Mouse (Mus musculus) CH12.LX (cell line): ENCODE data around the gene Olfr1281. TPM values are rescaled to one million over a fixed set of nuclear protein-coding genes. Genes with fewer than 3 reads are reported as not detected.

Experiments used
- DNase-seq: peaks from one replicate; pipeline ENCODE4 v3.0.0-alpha.2; 2013; ENCODE audit errors: extremely low read depth
- H3K27ac ChIP-seq: 2 replicates; pipeline ENCODE4 v1.5.1; 2012; ENCODE audit warnings: low read depth, mild to moderate bottlenecking, control low read depth, moderate library complexity; ENCODE audit not compliant: insufficient read depth
- H3K27me3 ChIP-seq: replicated peaks from 2 replicates; pipeline ENCODE3; 2012; ENCODE audit warnings: inconsistent platforms
- H3K36me3 ChIP-seq, 2 experiments: replicated peaks in 1 of 2; 2 replicates each; pipeline versions ENCODE3 to v1.6.1; 2012; ENCODE audit warnings: inconsistent platforms in 1 of 2, low read length in 1 of 2, mild to moderate bottlenecking in 1 of 2, mixed read lengths in 1 of 2, moderate library complexity in 1 of 2; ENCODE audit not compliant: control insufficient read depth in 1 of 2, insufficient read depth in 1 of 2
- H3K4me1 ChIP-seq, 2 experiments: 2 replicates each; pipeline ENCODE4 v1.6.1; 2012; ENCODE audit warnings: inconsistent platforms in 1 of 2, moderate library complexity in 1 of 2; ENCODE audit not compliant: insufficient read depth in 2 of 2, control insufficient read depth in 1 of 2
- H3K4me2 ChIP-seq: 2 replicates; pipeline ENCODE4 v1.6.1; 2012; ENCODE audit warnings: low read depth, mild to moderate bottlenecking, control low read depth; ENCODE audit not compliant: poor library complexity, insufficient read depth, severe bottlenecking
- H3K4me3 ChIP-seq, 3 experiments: fragments of 150-350 bp in 1 of 3; sonication (generic) in 1 of 3; replicated peaks in 1 of 3; 2 replicates each; pipeline versions ENCODE3 to v1.5.1; 2011 to 2012; ENCODE audit warnings: low read depth in 2 of 3, low read length in 2 of 3, mild to moderate bottlenecking in 2 of 3, moderate library complexity in 2 of 3, control low read depth in 1 of 3, improper control_type of control experiment in 1 of 3, inconsistent platforms in 1 of 3, mixed read lengths in 1 of 3; ENCODE audit not compliant: poor library complexity in 1 of 3
- H3K79me2 ChIP-seq: replicated peaks from 2 replicates; pipeline ENCODE4 v1.6.1; 2012; ENCODE audit warnings: mild to moderate bottlenecking, moderate library complexity; ENCODE audit not compliant: control insufficient read depth, poor library complexity, insufficient read depth, severe bottlenecking; ENCODE audit errors: extremely low read depth
- H3K9ac ChIP-seq: 2 replicates; pipeline ENCODE4 v1.6.1; 2012; ENCODE audit warnings: low read depth, mild to moderate bottlenecking, control low read depth, moderate library complexity; ENCODE audit not compliant: insufficient read depth
- H3K9me3 ChIP-seq: replicated peaks from 2 replicates; pipeline ENCODE3; 2012; ENCODE audit warnings: low read length, inconsistent platforms, mixed read lengths
- CTCF ChIP-seq, 2 experiments: IDR thresholded peaks in 1 of 2; conservative IDR thresholded peaks in 1 of 2; 2 replicates each; pipeline ENCODE4 v1.5.1; 2011 to 2012; ENCODE audit warnings: low read depth in 2 of 2, low read length in 2 of 2, improper control_type of control experiment in 1 of 2, inconsistent platforms in 1 of 2, mild to moderate bottlenecking in 1 of 2, moderate library complexity in 1 of 2
- ELF1 ChIP-seq: IDR thresholded peaks from 2 replicates; pipeline ENCODE4 v1.6.1; 2014; ENCODE audit warnings: low read depth, mild to moderate bottlenecking, inconsistent platforms, low read length, improper control_type of control experiment
- EP300 ChIP-seq: IDR thresholded peaks from 2 replicates; pipeline ENCODE4 v1.6.1; 2011; ENCODE audit warnings: low read length, improper control_type of control experiment
- JUND ChIP-seq: conservative IDR thresholded peaks from 2 replicates; pipeline ENCODE4 v1.6.1; 2011; ENCODE audit warnings: low read depth, low read length, improper control_type of control experiment
- KAT2A ChIP-seq: IDR thresholded peaks from 2 replicates; pipeline ENCODE4 v1.6.1; 2012; ENCODE audit warnings: low read length, improper control_type of control experiment, inconsistent platforms; ENCODE audit not compliant: insufficient replicate concordance
- MAX ChIP-seq: IDR thresholded peaks from 2 replicates; pipeline ENCODE4 v1.6.1; 2011; ENCODE audit warnings: low read length, improper control_type of control experiment
- MAZ ChIP-seq: IDR thresholded peaks from 2 replicates; pipeline ENCODE4 v1.6.1; 2012; ENCODE audit warnings: low read depth, mild to moderate bottlenecking, inconsistent platforms, low read length, improper control_type of control experiment, moderate library complexity
- MYC ChIP-seq: IDR thresholded peaks from 2 replicates; pipeline ENCODE4 v1.6.1; 2011; ENCODE audit warnings: low read depth, mild to moderate bottlenecking, improper control_type of control experiment, low read length
- PAX5 ChIP-seq: IDR thresholded peaks from 2 replicates; pipeline ENCODE4 v1.6.1; 2012; ENCODE audit warnings: low read length, inconsistent platforms, mixed read lengths
- POLR2AphosphoS2 ChIP-seq: IDR thresholded peaks from 2 replicates; pipeline ENCODE4 v1.6.1; 2011; ENCODE audit warnings: low read depth, low read length, improper control_type of control experiment
- RAD21 ChIP-seq: IDR thresholded peaks from 2 replicates; pipeline ENCODE4 v1.6.1; 2011; ENCODE audit warnings: low read depth, mild to moderate bottlenecking, low read length, improper control_type of control experiment, moderate library complexity
- SIN3A ChIP-seq: IDR thresholded peaks from 2 replicates; pipeline ENCODE4 v1.6.1; 2012; ENCODE audit warnings: low read length, improper control_type of control experiment, inconsistent platforms
- UBTF ChIP-seq: IDR thresholded peaks from 2 replicates; pipeline ENCODE4 v1.6.1; 2012; ENCODE audit warnings: low read depth, mild to moderate bottlenecking, inconsistent platforms, low read length, improper control_type of control experiment, moderate library complexity
- USF1 ChIP-seq: IDR thresholded peaks from 2 replicates; pipeline ENCODE4 v1.6.1; 2014; ENCODE audit warnings: low read depth, mild to moderate bottlenecking, inconsistent platforms, low read length, improper control_type of control experiment
- ZC3H11A ChIP-seq: IDR thresholded peaks from 2 replicates; pipeline ENCODE4 v1.6.1; 2012; ENCODE audit warnings: low read depth, mild to moderate bottlenecking, inconsistent platforms, low read length, improper control_type of control experiment
- ZKSCAN1 ChIP-seq: IDR thresholded peaks from 2 replicates; pipeline ENCODE4 v1.6.1; 2012; ENCODE audit warnings: low read depth, inconsistent platforms, low read length, improper control_type of control experiment, borderline replicate concordance
- ZMIZ1 ChIP-seq: IDR thresholded peaks from 2 replicates; pipeline ENCODE4 v1.6.1; 2012; ENCODE audit warnings: low read depth, mild to moderate bottlenecking, inconsistent platforms, low read length, improper control_type of control experiment
- ZNF384 ChIP-seq: IDR thresholded peaks from 2 replicates; pipeline ENCODE4 v1.6.1; 2012; ENCODE audit warnings: low read depth, low read length, improper control_type of control experiment, inconsistent platforms
- dilution Hi-C: fragments of 300-500 bp; cut with MboI; formaldehyde crosslinking; loops from 2 replicates; pipeline ENCODE4 v1.14.3; 2020; ENCODE audit warnings: low sequenced_read_pairs; ENCODE audit not compliant: extremely low pct_unique_long_range_greater_than_20kb, extremely low pct_ligation_motif_present
- in situ Hi-C: fragments of 300-500 bp; cut with MboI; formaldehyde crosslinking; loops from 3 replicates; pipeline ENCODE4 v1.14.3; 2019; ENCODE audit warnings: low sequenced_read_pairs, low pct_ligation_motif_present, low pct_unique_long_range_greater_than_20kb, mixed read lengths
- polyA plus RNA-seq: library from polyadenylated mRNA; unstranded; fragments of >175 nt; gene quantifications from 2 replicates; pipeline ENCODE4 v1.2.1, GENCODE M21; 2012; ENCODE audit warnings: low read depth; ENCODE audit not compliant: insufficient read length
- total RNA-seq, 2 experiments: library from RNA; depleted of rRNA; stranded (reverse); fragments of 300-350 nt in 1 of 2; fragments of >200 nt in 1 of 2; gene quantifications; 2 replicates each; pipeline ENCODE4 v1.2.3; 2012 to 2014

The Olfr1281 gene
- total and polyA plus RNA-seq, 3 experiments, result not detected

DNA sequence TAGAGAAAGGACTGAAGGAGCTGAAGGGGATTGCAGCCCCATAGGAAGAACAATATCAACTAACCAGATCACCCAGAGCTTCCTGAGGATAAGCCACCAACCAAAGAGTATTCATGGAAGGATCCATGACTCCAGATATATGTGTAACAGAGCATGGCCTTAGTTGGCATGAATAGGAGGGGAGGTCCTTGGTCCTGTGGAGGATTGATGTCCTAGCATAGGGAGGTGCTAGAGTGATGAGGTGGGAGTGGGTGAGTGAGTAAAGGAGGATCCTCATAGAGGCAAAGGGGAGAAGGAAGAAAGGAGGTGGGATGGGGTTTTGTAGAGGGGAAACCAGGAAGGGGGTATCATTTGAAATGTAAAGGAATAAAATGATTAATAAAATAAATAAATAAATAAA, 27.8 kb upstream of the Olfr1281 start:
- no peak overlapping the region for H3K4me3 ChIP-seq
- in situ Hi-C loops, result no loop called here

DNA sequence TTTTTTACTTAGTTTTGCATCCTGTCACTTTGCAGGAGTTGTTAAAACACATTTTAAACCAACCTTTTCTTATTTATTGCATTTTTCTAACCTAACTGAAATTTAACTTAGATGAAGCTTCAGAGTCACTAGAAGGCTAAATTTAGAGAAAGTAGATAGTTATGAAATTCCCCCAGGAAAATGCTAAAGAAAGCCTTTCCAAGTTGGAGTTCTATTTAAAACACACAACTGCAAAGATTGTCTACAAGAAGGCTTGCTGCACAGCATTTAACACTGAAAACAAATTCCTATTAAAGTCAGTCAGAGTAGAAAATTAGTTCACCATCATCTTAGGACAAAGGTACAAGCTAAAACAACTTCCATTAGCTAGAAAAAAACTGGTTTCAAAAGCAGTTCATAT, 25.9 kb upstream of the Olfr1281 start, which contains the start of gene Olfr1279:
TSS of gene Olfr1279 (plus strand) at position 262 of the 400 bp plus-strand sequence.
- no peak within 1 kb of the TSS for H3K27ac ChIP-seq
- in situ Hi-C loops, result no loop called here
- no peaks in the 10 kb centered on the region for H3K27me3 ChIP-seq
- no peak for TF ChIP-seq MAX
- no peak for TF ChIP-seq ZNF384
- TF ChIP-seq UBTF, result no peak
- no peak for TF ChIP-seq EP300
- TF ChIP-seq ELF1, result no peak
- no peak for TF ChIP-seq ZMIZ1
- no peak for TF ChIP-seq POLR2AphosphoS2
- TF ChIP-seq JUND, result no peak
- TF ChIP-seq PAX5, result no peak
- no peak for TF ChIP-seq SIN3A
- no peak for TF ChIP-seq MYC
- TF ChIP-seq USF1, result no peak
- no peak for TF ChIP-seq ZC3H11A
- no peak for TF ChIP-seq KAT2A
- H3K79me2 ChIP-seq, result no peaks in the 10 kb centered on the region
- H3K4me1 ChIP-seq, result no peaks in the 10 kb centered on the region
- H3K9ac ChIP-seq, result no peak within 1 kb of the TSS
- no peaks in the 10 kb centered on the region for H3K36me3 ChIP-seq
- dilution Hi-C loops, result no loop called here
- no peak within 1 kb of the TSS for H3K4me3 ChIP-seq
- H3K9me3 ChIP-seq, result peaks cover 15% of the 10 kb centered on the region
- DNase-seq, result no peak
- H3K4me2 ChIP-seq, result no peak within 1 kb of the TSS

More for the DNA sequence above, 27.8 kb upstream of the Olfr1281 start:
- peaks cover 17% of the 10 kb centered on the region for H3K9me3 ChIP-seq
- DNase-seq, result no peak
- no peak overlapping the region for H3K27ac ChIP-seq
- H3K4me2 ChIP-seq, result no peak overlapping the region
- dilution Hi-C loops, result no loop called here
- no peak for TF ChIP-seq EP300
- TF ChIP-seq ZKSCAN1, result no peak
- no peak for TF ChIP-seq SIN3A
- TF ChIP-seq CTCF (conservative IDR thresholded peaks at IDR 0.05 in 1 of 2, IDR thresholded peaks at IDR 0.05 in 1 of 2; ENCODE audit: low read depth in 2 of 2, low read length in 2 of 2), result no peak
- TF ChIP-seq ELF1, result no peak
- TF ChIP-seq RAD21, result no peak
- no peak for TF ChIP-seq MAZ
- no peaks in the 10 kb centered on the region for H3K27me3 ChIP-seq
- no peaks in the 10 kb centered on the region for H3K36me3 ChIP-seq
- H3K9ac ChIP-seq, result no peak overlapping the region
- no peaks in the 10 kb centered on the region for H3K79me2 ChIP-seq
- no peaks in the 10 kb centered on the region for H3K4me1 ChIP-seq
